Mouse (Mus musculus) midbrain, embryonic 14.5 days (tissue): ENCODE data around the gene Ccz1. TPM values are rescaled to one million over a fixed set of nuclear protein-coding genes. Genes with fewer than 3 reads are reported as not detected.

Experiments
- ATAC-seq: fragments of 200-750 bp; cut with Nextera tagmentation; 2 replicates; pipeline ENCODE4 v1.8.0; 2017; ENCODE audit warnings: moderate number of reproducible peaks, moderate library complexity; ENCODE audit not compliant: low FRiP score, low TSS enrichment
- DNase-seq: peaks from one replicate; pipeline ENCODE4 v3.0.0-alpha.2; 2015
- H3K27ac ChIP-seq: fragments of 300-500 bp; sonication (generic); replicated peaks from 2 replicates; pipeline ENCODE4 v1.5.1; 2014; ENCODE audit warnings: mild to moderate bottlenecking, low read depth, low read length, moderate library complexity
- H3K27me3 ChIP-seq: fragments of 300-500 bp; sonication (generic); 2 replicates; pipeline ENCODE4 v1.6.1; 2014; ENCODE audit warnings: low read length, control low read depth, mixed read lengths; ENCODE audit not compliant: control insufficient read depth, insufficient read depth
- H3K36me3 ChIP-seq: fragments of 300-500 bp; sonication (generic); 2 replicates; pipeline ENCODE4 v1.6.1; 2014; ENCODE audit warnings: low read length, control low read depth; ENCODE audit not compliant: control insufficient read depth, insufficient read depth
- H3K4me1 ChIP-seq: fragments of 300-500 bp; sonication (generic); 2 replicates; pipeline ENCODE4 v1.6.1; 2014; ENCODE audit warnings: mild to moderate bottlenecking, antibody characterized with exemption, low read length, control low read depth; ENCODE audit not compliant: control insufficient read depth, insufficient read depth
- H3K4me2 ChIP-seq: fragments of 300-500 bp; sonication (generic); 2 replicates; pipeline ENCODE4 v1.6.1; 2014; ENCODE audit warnings: mild to moderate bottlenecking, low read length, moderate library complexity
- H3K4me3 ChIP-seq: fragments of 300-500 bp; sonication (generic); replicated peaks from 2 replicates; pipeline ENCODE4 v1.5.1; 2014; ENCODE audit warnings: low read depth, low read length
- H3K9ac ChIP-seq: fragments of 300-500 bp; sonication (generic); replicated peaks from 2 replicates; pipeline ENCODE4 v1.6.1; 2014; ENCODE audit warnings: mild to moderate bottlenecking, low read length, moderate library complexity
- H3K9me3 ChIP-seq: fragments of 300-500 bp; sonication (generic); 2 replicates; pipeline ENCODE4 v1.6.1; 2016; ENCODE audit warnings: low read length, control low read depth, mixed read lengths; ENCODE audit not compliant: control insufficient read depth
- WGBS: fragments of 180-500 bp; shearing (Covaris S2); extraction: QIAGEN DNeasy Blood & Tissue Kit; methylation state at CpG from one replicate; pipeline ENCODE4 v1.1.7; 2014; 5-methylcytosine and 5-hydroxymethylcytosine counted together
- polyA plus RNA-seq: library from polyadenylated mRNA; unstranded; fragments of >200 nt; fragmentation: Nextera tagmentation; extraction: Ambion mirVana; gene quantifications from 2 replicates; pipeline ENCODE4 v1.2.1, GENCODE M21; 2014

Ccz1 gene
- polyA plus RNA-seq, 1 experiment from 2014 or later: 97.9 TPM

DNA sequence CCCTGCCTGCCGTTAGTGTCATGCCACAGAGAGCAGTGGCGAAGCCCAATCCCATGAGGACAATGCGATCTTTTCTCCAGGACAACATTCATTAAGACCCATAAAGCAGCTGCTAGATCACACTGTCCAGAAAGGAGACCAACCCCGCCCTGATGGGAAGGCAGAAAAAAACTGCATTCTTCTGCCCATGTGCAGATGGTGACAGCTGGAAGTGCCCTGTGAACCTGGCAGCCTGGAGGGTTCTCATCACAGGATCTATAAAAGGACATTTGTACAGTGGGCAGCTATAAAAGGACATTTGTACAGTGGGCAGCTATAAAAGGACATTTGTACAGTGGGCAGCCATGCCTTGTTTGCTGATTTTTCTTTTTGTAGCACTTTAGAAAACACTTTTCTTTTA is 25.6 kb downstream of the Ccz1 start:
- H3K27me3 ChIP-seq: no peaks in the 10 kb centered on the region
- no peak overlapping the region for H3K4me2 ChIP-seq
- WGBS: 84% methylated on average over 4 of the region's 4 CpGs
- DNase-seq: no peak
- H3K27ac ChIP-seq: no peak overlapping the region
- H3K4me1 ChIP-seq: no peaks in the 10 kb centered on the region
- H3K9me3 ChIP-seq: no peaks in the 10 kb centered on the region
- H3K36me3 ChIP-seq: peaks cover 97% of the 10 kb centered on the region
- no peak for ATAC-seq
- H3K9ac ChIP-seq: no peak overlapping the region
- H3K4me3 ChIP-seq: no peak overlapping the region

GRCm38 (mm10) chr5:143987596-143987995 is 27.1 kb downstream of the Ccz1 start:
- Histone ChIP-seq H3K27ac (no peak overlapping the region), H3K27me3 (no peaks in the 10 kb centered on the region), H3K4me3 (no peak overlapping the region), H3K4me2 (no peak overlapping the region), H3K36me3 (peaks cover 91% of the 10 kb centered on the region), H3K9me3 (no peaks in the 10 kb centered on the region), H3K9ac (no peak overlapping the region), H3K4me1 (no peaks in the 10 kb centered on the region)
- DNase-seq: no peak
- WGBS: 93% methylated on average over 3 of the region's 3 CpGs
- no peak for ATAC-seq

- Histone ChIP-seq H3K9me3 (no peaks in the 10 kb centered on the region), H3K9ac (no peak overlapping the region), H3K4me2 (no peak overlapping the region), H3K27ac (no peak overlapping the region), H3K27me3 (no peaks in the 10 kb centered on the region), H3K4me1 (peaks cover 3% of the 10 kb centered on the region; the same call in 1 of the 2 replicates), H3K4me3 (no peak overlapping the region), H3K36me3 (peaks cover 69% of the 10 kb centered on the region)
- DNase-seq: peak; percentile 1
- no peak for ATAC-seq
- 87% methylated on average over 7 of the region's 7 CpGs for WGBS
These were observed 29.3 kb downstream of the Ccz1 start for GRCm38 (mm10) chr5:143985381-143985780.

DNA sequence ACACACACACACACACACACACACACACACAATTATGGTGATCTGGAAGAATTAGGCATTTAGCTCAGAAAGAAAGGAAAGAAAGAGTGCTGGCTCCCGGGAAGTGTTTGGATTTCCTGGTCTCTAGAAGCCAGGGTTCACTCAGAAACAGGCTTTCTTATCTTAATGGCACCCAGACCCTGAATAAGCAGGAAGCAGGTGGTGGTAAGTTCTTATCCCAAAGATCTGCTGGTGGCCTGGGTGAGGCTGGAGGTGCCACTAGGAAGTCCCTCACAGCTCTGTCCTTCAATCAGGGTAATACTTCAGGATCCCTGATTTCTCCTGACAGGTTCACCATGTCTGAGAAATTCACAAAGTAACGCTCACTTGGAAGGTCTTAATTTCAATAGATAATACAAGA is 32.3 kb downstream of the Ccz1 start:
- Histone ChIP-seq H3K4me1 (peaks cover 3% of the 10 kb centered on the region; the same call in 1 of the 2 replicates), H3K27ac (no peak overlapping the region), H3K36me3 (peaks cover 39% of the 10 kb centered on the region), H3K4me2 (no peak overlapping the region), H3K9me3 (no peaks in the 10 kb centered on the region), H3K9ac (no peak overlapping the region), H3K27me3 (no peaks in the 10 kb centered on the region), H3K4me3 (no peak overlapping the region)
- ATAC-seq (no peak), DNase-seq (no peak)
- 90% methylated on average over 2 of the region's 2 CpGs for WGBS

- DNase-seq (peak; percentile 45), ATAC-seq (no peak)
- H3K36me3 ChIP-seq: peaks cover 24% of the 10 kb centered on the region
- no peak overlapping the region for H3K27ac ChIP-seq
- H3K27me3 ChIP-seq: no peaks in the 10 kb centered on the region
- peaks cover 3% of the 10 kb centered on the region; the same call in 1 of the 2 replicates for H3K4me1 ChIP-seq
- no peak overlapping the region for H3K4me3 ChIP-seq
- WGBS: 30% methylated on average over 9 of the region's 9 CpGs
- 0 out of 2 replicates have a peak overlapping the region, but pooled peaks have one; percentile 23 for H3K9ac ChIP-seq
- H3K4me2 ChIP-seq: no peak overlapping the region
- no peaks in the 10 kb centered on the region for H3K9me3 ChIP-seq
These were observed 33.8 kb downstream of the Ccz1 start for GRCm38 (mm10) chr5:143980858-143981257.

DNA sequence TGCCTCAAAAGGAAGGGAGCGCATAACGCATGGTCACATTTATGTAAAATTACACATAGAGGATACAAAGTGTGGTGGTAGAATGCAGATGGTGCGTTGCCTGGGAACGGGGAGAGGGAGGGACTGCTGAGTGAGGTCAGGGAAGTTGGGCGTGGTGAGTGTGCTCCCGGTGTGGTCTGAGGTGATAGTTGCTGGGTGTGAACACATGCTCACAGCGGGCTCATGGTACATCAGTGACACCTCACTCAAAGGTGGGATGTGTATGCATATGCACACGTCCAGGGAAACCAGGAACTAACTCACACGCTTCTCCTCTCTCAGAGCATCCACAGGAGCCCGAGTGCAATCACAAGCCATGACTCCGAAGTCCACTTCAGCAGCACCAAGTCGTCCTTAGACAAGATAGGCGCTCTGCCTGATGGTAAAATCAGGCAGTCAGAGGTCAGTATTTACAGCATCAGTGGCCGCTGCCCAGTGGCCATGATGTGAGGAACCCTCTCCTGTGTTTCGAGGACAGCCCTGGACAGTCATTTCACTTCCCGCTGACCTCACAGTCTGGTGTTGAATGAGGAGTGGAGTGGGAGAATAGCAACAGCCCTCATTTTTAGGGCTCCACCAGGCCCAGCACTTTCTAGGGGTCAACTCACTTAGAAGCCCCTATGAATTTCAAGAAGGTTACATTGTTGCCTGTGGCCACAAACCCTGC is 37.8 kb downstream of the Ccz1 start:
- Histone ChIP-seq H3K27me3 (no peaks in the 10 kb centered on the region), H3K9me3 (no peaks in the 10 kb centered on the region), H3K4me3 (no peak overlapping the region), H3K36me3 (no peaks in the 10 kb centered on the region), H3K4me1 (peaks cover 3% of the 10 kb centered on the region; the same call in 1 of the 2 replicates), H3K4me2 (no peak overlapping the region), H3K27ac (no peak overlapping the region), H3K9ac (no peak overlapping the region)
- ATAC-seq: no peak
- no peak for DNase-seq
- 84% methylated on average over 16 of the region's 16 CpGs for WGBS

DNA sequence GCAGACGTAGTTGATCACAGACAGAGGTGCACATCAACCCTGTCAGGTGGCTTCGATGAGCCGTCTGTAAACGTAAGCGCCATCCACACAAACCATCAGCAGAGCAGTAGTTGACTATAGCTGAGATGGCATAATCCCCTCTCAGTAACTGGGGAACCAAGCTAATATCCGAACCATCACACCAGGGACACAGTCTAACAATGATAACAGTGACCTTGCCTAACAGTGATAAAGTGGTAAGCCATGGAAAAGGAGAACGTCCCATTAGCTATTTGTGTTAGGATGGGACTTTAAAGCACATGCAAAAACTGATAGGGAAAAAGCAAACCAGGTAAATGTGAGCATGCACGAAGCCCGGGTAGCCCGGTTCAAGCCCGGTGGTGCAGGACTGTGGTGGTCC is 38.4 kb downstream of the Ccz1 start:
- Histone ChIP-seq H3K27me3 (no peaks in the 10 kb centered on the region), H3K9me3 (no peaks in the 10 kb centered on the region), H3K9ac (no peak overlapping the region), H3K4me2 (no peak overlapping the region), H3K4me1 (peaks cover 3% of the 10 kb centered on the region; the same call in 1 of the 2 replicates), H3K27ac (no peak overlapping the region), H3K4me3 (no peak overlapping the region), H3K36me3 (no peaks in the 10 kb centered on the region)
- no peak for DNase-seq
- ATAC-seq: no peak
- WGBS: 89% methylated on average over 11 of the region's 11 CpGs

- Histone ChIP-seq H3K9ac (no peak overlapping the region), H3K4me2 (no peak overlapping the region), H3K4me1 (no peaks in the 10 kb centered on the region), H3K27me3 (no peaks in the 10 kb centered on the region), H3K36me3 (no peaks in the 10 kb centered on the region), H3K27ac (no peak overlapping the region), H3K9me3 (no peaks in the 10 kb centered on the region), H3K4me3 (no peak overlapping the region)
- 79% methylated on average over 2 of the region's 2 CpGs for WGBS
- no peak for DNase-seq
- ATAC-seq: no peak
These were observed 39.1 kb downstream of the Ccz1 start for GRCm38 (mm10) chr5:143975631-143975933.

DNA sequence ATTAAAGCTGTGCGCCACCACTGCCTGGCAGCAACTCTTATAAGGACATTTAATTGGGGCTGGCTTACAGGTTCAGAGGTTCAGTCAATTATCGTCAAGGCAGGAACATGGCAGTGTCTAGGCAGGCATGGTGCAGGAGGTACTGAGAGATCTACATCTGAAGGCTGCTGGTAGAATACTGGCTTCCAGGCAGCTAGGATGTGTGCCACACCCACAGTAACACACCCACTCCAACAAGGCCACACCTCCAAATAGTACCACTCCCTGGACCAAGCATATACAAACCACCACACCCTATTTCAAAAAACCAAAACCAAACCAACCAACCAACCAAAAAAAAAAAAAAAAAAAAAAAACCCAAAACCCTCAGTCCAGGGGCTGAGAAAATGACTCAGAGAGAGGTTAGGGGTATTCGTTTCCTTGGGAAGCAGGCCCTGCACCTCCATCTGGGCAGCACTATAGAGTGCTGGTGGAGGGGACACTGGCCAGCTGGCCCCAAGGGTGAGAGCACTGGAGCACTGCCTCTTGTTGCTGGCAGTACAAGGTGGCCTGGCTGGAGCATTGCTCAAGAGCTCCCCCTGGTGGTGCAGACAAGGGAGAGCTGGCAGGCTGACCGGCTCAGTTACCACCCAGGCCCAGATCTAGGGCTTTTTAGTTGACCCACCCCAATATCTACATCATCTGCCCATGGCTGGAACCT is 39.6 kb downstream of the Ccz1 start:
- H3K4me3 ChIP-seq: no peak overlapping the region
- no peak overlapping the region for H3K27ac ChIP-seq
- 47% methylated on average over 4 of the region's 4 CpGs for WGBS

More for the DNA sequence above, 39.6 kb downstream of the Ccz1 start:
- no peak overlapping the region for H3K9ac ChIP-seq
- no peak overlapping the region for H3K4me2 ChIP-seq
- H3K27me3 ChIP-seq: no peaks in the 10 kb centered on the region
- no peaks in the 10 kb centered on the region for H3K9me3 ChIP-seq
- peak; percentile 53; the same call in 1 of the 2 replicates for ATAC-seq
- DNase-seq: peak; percentile 77
- H3K36me3 ChIP-seq: no peaks in the 10 kb centered on the region
- H3K4me1 ChIP-seq: no peaks in the 10 kb centered on the region
